Mouse (Mus musculus) midbrain, embryonic 14.5 days (tissue): Measurements from ENCODE around the gene Akr1c21. TPM values are rescaled to one million over a fixed set of nuclear protein-coding genes. Genes with fewer than 3 reads are reported as not detected.
A peak's percentile ranks its signal among the peaks of the same experiment; 100 is the strongest.

Experiments
- ATAC-seq: fragments of 200-750 bp; cut with Nextera tagmentation; 2 replicates; pipeline ENCODE4 v1.8.0; 2017; ENCODE audit warnings: moderate number of reproducible peaks, moderate library complexity; ENCODE audit not compliant: low FRiP score, low TSS enrichment
- DNase-seq: peaks from one replicate; pipeline ENCODE4 v3.0.0-alpha.2; 2015
- H3K27ac ChIP-seq: fragments of 300-500 bp; sonication (generic); replicated peaks from 2 replicates; pipeline ENCODE4 v1.5.1; 2014; ENCODE audit warnings: mild to moderate bottlenecking, low read depth, low read length, moderate library complexity
- H3K27me3 ChIP-seq: fragments of 300-500 bp; sonication (generic); 2 replicates; pipeline ENCODE4 v1.6.1; 2014; ENCODE audit warnings: low read length, control low read depth, mixed read lengths; ENCODE audit not compliant: control insufficient read depth, insufficient read depth
- H3K36me3 ChIP-seq: fragments of 300-500 bp; sonication (generic); 2 replicates; pipeline ENCODE4 v1.6.1; 2014; ENCODE audit warnings: low read length, control low read depth; ENCODE audit not compliant: control insufficient read depth, insufficient read depth
- H3K4me1 ChIP-seq: fragments of 300-500 bp; sonication (generic); 2 replicates; pipeline ENCODE4 v1.6.1; 2014; ENCODE audit warnings: mild to moderate bottlenecking, antibody characterized with exemption, low read length, control low read depth; ENCODE audit not compliant: control insufficient read depth, insufficient read depth
- H3K4me2 ChIP-seq: fragments of 300-500 bp; sonication (generic); 2 replicates; pipeline ENCODE4 v1.6.1; 2014; ENCODE audit warnings: mild to moderate bottlenecking, low read length, moderate library complexity
- H3K4me3 ChIP-seq: fragments of 300-500 bp; sonication (generic); replicated peaks from 2 replicates; pipeline ENCODE4 v1.5.1; 2014; ENCODE audit warnings: low read depth, low read length
- H3K9ac ChIP-seq: fragments of 300-500 bp; sonication (generic); replicated peaks from 2 replicates; pipeline ENCODE4 v1.6.1; 2014; ENCODE audit warnings: mild to moderate bottlenecking, low read length, moderate library complexity
- H3K9me3 ChIP-seq: fragments of 300-500 bp; sonication (generic); 2 replicates; pipeline ENCODE4 v1.6.1; 2016; ENCODE audit warnings: low read length, control low read depth, mixed read lengths; ENCODE audit not compliant: control insufficient read depth
- polyA plus RNA-seq: library from polyadenylated mRNA; unstranded; fragments of >200 nt; fragmentation: Nextera tagmentation; extraction: Ambion mirVana; gene quantifications from 2 replicates; pipeline ENCODE4 v1.2.1, GENCODE M21; 2014

Gene Akr1c21
- polyA plus RNA-seq, 1 experiment from 2014 or later: not detected

DNA sequence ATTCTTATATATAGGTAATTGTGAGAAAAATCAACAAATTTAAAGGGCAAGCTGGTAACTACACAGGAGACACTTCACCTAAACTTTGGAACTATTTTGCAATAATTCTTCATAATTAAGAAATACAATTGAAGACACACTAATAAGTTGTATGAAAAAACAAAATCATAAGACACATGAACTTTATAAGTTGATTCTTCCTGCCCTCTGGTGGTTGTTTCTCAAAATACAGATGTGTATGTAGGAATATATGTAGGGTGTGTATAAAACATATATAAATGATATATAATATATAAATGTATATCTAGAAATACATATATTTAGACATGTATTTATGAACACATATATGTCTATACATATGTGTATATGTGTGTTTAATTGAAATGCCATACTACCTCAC lies 37.0 kb downstream of the Akr1c21 start:
- DNase-seq: peak; percentile 76
- Histone ChIP-seq H3K4me1 (no peaks in the 10 kb centered on the region), H3K36me3 (no peaks in the 10 kb centered on the region), H3K4me2 (no peak overlapping the region), H3K4me3 (no peak overlapping the region), H3K9me3 (no peaks in the 10 kb centered on the region), H3K27ac (no peak overlapping the region), H3K27me3 (no peaks in the 10 kb centered on the region), H3K9ac (no peak overlapping the region)
- ATAC-seq: no peak

Other genes starting within 250 kb of the Akr1c21 start
- gene Akr1c6, start 139.8 kb upstream of the Akr1c21 start, polyA plus RNA-seq: not detected in 2 replicates
- not detected in 2 replicates for gene Akr1c20, start 50.7 kb upstream of the Akr1c21 start, polyA plus RNA-seq
- gene Akr1e1, start 35.1 kb downstream of the Akr1c21 start, polyA plus RNA-seq: 37.1 and 46.1 TPM in 2 replicates